Mouse (Mus musculus): ENCODE data around the gene Fndc3b. TPM values are rescaled to one million over a fixed set of nuclear protein-coding genes. Genes with fewer than 3 reads are reported as not detected.

Gene Fndc3b
- total and polyA plus RNA-seq, 3 experiments = 0.03 to 0.05 (median 0.04) TPM

DNA sequence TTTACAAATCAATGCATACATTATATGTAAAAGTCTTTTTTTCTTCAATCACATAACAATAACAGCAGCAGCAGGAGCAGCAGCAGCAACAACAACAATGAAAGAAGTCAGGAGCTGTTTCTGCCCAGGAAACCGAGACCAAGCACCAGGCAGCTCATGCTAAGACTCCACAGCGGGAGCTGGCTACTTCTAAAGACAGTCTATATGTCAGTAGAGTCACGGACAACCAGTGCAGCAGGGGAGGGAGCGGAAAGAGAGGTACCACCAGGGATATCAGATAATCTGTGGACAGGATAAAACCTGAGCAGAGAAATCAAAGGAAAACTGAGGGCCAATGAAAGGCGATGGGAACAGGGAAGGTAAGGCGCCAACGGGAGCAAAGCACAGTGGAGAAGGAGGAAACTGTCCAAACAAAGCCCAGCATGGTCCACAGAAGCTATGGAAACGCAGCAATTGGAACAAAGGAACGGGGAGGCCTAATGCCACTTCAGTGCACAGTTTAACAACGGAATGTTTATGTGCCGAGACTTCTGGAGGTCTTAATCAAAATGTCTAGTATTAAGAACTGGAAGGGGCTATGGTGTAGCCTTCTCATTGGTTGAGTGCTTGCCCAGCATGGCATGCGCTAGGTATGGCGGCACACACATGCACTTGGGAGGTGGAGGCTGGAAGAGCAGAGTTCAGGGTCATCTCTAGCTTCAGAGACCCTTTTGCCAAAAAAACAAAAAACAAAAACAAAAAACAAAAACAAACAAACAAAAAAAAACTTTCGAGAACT, 215.6 kb downstream of the Fndc3b start:
- DNase-seq (ENCODE audit: extremely low read depth) = no peak
- Histone ChIP-seq H3K9ac (ENCODE audit: insufficient read depth, low read depth) (no peak overlapping the region), H3K27me3 (replicated peaks) (no peaks in the 10 kb centered on the region), H3K36me3 (replicated peaks in 1 of 2; ENCODE audit: control insufficient read depth in 1 of 2, insufficient read depth in 1 of 2, low read length in 1 of 2) (no peaks in the 10 kb centered on the region), H3K4me2 (ENCODE audit: insufficient read depth, low read depth, poor library complexity, severe bottlenecking) (no peak overlapping the region), H3K79me2 (replicated peaks; ENCODE audit: control insufficient read depth, extremely low read depth, insufficient read depth, poor library complexity, severe bottlenecking) (no peaks in the 10 kb centered on the region), H3K27ac (ENCODE audit: insufficient read depth, low read depth) (no peak overlapping the region), H3K4me3 (replicated peaks in 1 of 3; ENCODE audit: low read depth in 2 of 3, low read length in 2 of 3, poor library complexity in 1 of 3) (no peak overlapping the region), H3K4me1 (ENCODE audit: control insufficient read depth in 1 of 2, insufficient read depth in 2 of 2) (peaks cover 0 to 6% of the 10 kb centered on the region in 2 experiments; a peak in 1 of 4 replicates), H3K9me3 (replicated peaks; ENCODE audit: low read length) (peaks cover 2% of the 10 kb centered on the region)
- no peak for TF ChIP-seq JUN (IDR thresholded peaks at IDR 0.05; ENCODE audit: insufficient read depth, low read depth, low read length)
- no peak for TF ChIP-seq PAX5 (IDR thresholded peaks at IDR 0.05; ENCODE audit: low read length)
- no peak for TF ChIP-seq MAX (IDR thresholded peaks at IDR 0.05; ENCODE audit: low read length)
- TF ChIP-seq JUND (conservative IDR thresholded peaks at IDR 0.05; ENCODE audit: low read depth, low read length) = no peak
- no peak for TF ChIP-seq USF1 (IDR thresholded peaks at IDR 0.05; ENCODE audit: low read depth, low read length)
- no peak for TF ChIP-seq ETS1 (conservative IDR thresholded peaks at IDR 0.05; ENCODE audit: low read depth, low read length)
- TF ChIP-seq IRF4 (IDR thresholded peaks at IDR 0.05; ENCODE audit: low read depth, low read length) = no peak
- TF ChIP-seq MAFK (IDR thresholded peaks at IDR 0.05; ENCODE audit: insufficient replicate concordance, low read length) = no peak
- TF ChIP-seq KAT2A (IDR thresholded peaks at IDR 0.05; ENCODE audit: insufficient replicate concordance, low read length) = no peak
- TF ChIP-seq RAD21 (IDR thresholded peaks at IDR 0.05; ENCODE audit: low read depth, low read length) = no peak
- TF ChIP-seq CTCF (conservative IDR thresholded peaks at IDR 0.05 in 1 of 2, IDR thresholded peaks at IDR 0.05 in 1 of 2; ENCODE audit: low read depth in 2 of 2, low read length in 2 of 2) = no peak
- TF ChIP-seq GABPA (IDR thresholded peaks at IDR 0.05; ENCODE audit: insufficient replicate concordance, low read depth, low read length) = no peak
- TF ChIP-seq ZNF384 (IDR thresholded peaks at IDR 0.05; ENCODE audit: low read depth, low read length) = no peak
- no peak for TF ChIP-seq SIN3A (IDR thresholded peaks at IDR 0.05; ENCODE audit: low read length)
- TF ChIP-seq SMC3 (IDR thresholded peaks at IDR 0.05; ENCODE audit: low read depth, low read length) = no peak
- no peak for TF ChIP-seq POLR2A (IDR thresholded peaks at IDR 0.05; ENCODE audit: low read depth, low read length)
- no peak for TF ChIP-seq MXI1 (IDR thresholded peaks at IDR 0.05; ENCODE audit: low read depth, low read length)
- in situ Hi-C loops (cut with MboI; ENCODE audit: low pct_ligation_motif_present, low pct_unique_long_range_greater_than_20kb, low sequenced_read_pairs) = no loop called here
- dilution Hi-C loops (cut with MboI; ENCODE audit: extremely low pct_ligation_motif_present, extremely low pct_unique_long_range_greater_than_20kb, low sequenced_read_pairs) = no loop called here

DNA sequence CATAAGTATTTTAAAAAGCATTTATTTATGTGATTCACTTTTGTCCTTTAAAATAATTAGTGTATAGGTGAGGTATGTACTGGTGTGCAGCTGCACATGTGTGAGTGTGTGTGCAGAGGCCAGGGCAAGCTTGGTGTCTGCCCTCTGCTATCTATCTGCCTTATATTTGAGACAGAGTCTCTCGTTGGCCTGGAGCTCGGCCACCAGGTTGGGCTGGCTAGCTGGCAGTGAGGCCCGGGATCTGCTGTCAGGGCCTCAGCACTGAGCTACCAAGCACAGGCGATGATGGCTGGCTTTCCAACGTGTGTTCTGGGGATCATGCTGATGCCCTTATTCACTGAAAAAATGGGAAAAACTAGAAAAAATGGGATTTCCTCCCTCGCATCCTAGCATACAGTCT, 216.4 kb downstream of the Fndc3b start:
- Histone ChIP-seq H3K36me3 (replicated peaks in 1 of 2; ENCODE audit: control insufficient read depth in 1 of 2, insufficient read depth in 1 of 2, low read length in 1 of 2) (no peaks in the 10 kb centered on the region), H3K9me3 (replicated peaks; ENCODE audit: low read length) (peaks cover under 1% of the 10 kb centered on the region), H3K4me2 (ENCODE audit: insufficient read depth, low read depth, poor library complexity, severe bottlenecking) (no peak overlapping the region), H3K9ac (ENCODE audit: insufficient read depth, low read depth) (no peak overlapping the region), H3K79me2 (replicated peaks; ENCODE audit: control insufficient read depth, extremely low read depth, insufficient read depth, poor library complexity, severe bottlenecking) (no peaks in the 10 kb centered on the region), H3K4me3 (replicated peaks in 1 of 3; ENCODE audit: low read depth in 2 of 3, low read length in 2 of 3, poor library complexity in 1 of 3) (no peak overlapping the region), H3K4me1 (ENCODE audit: control insufficient read depth in 1 of 2, insufficient read depth in 2 of 2) (peaks cover 0 to 6% of the 10 kb centered on the region in 2 experiments; a peak in 1 of 4 replicates), H3K27ac (ENCODE audit: insufficient read depth, low read depth) (no peak overlapping the region), H3K27me3 (replicated peaks) (no peaks in the 10 kb centered on the region)
- in situ Hi-C loops (cut with MboI; ENCODE audit: low pct_ligation_motif_present, low pct_unique_long_range_greater_than_20kb, low sequenced_read_pairs) = no loop called here
- no peak for DNase-seq (ENCODE audit: extremely low read depth)
- dilution Hi-C loops (cut with MboI; ENCODE audit: extremely low pct_ligation_motif_present, extremely low pct_unique_long_range_greater_than_20kb, low sequenced_read_pairs) = no loop called here
- TF ChIP-seq RCOR1 (conservative IDR thresholded peaks at IDR 0.05; ENCODE audit: low read depth, low read length) = no peak
- TF ChIP-seq CHD1 (IDR thresholded peaks at IDR 0.05; ENCODE audit: low read depth, low read length) = no peak
- TF ChIP-seq ELF1 (IDR thresholded peaks at IDR 0.05; ENCODE audit: low read depth, low read length) = no peak
- TF ChIP-seq ETS1 (conservative IDR thresholded peaks at IDR 0.05; ENCODE audit: low read depth, low read length) = no peak
- TF ChIP-seq SIN3A (IDR thresholded peaks at IDR 0.05; ENCODE audit: low read length) = no peak
- no peak for TF ChIP-seq KAT2A (IDR thresholded peaks at IDR 0.05; ENCODE audit: insufficient replicate concordance, low read length)
- TF ChIP-seq USF1 (IDR thresholded peaks at IDR 0.05; ENCODE audit: low read depth, low read length) = no peak
- no peak for TF ChIP-seq USF2 (conservative IDR thresholded peaks at IDR 0.05; ENCODE audit: low read depth, low read length)
- no peak for TF ChIP-seq TBP (conservative IDR thresholded peaks at IDR 0.05; ENCODE audit: low read depth, low read length)
